Mouse (Mus musculus): ENCODE data around the gene Cabp4.
"Not testable (repeated sequence)": the region's sequence is repeated elsewhere in the genome, so short reads cannot be mapped to it uniquely, and the experiment has no call there.

Gene Cabp4

DNA sequence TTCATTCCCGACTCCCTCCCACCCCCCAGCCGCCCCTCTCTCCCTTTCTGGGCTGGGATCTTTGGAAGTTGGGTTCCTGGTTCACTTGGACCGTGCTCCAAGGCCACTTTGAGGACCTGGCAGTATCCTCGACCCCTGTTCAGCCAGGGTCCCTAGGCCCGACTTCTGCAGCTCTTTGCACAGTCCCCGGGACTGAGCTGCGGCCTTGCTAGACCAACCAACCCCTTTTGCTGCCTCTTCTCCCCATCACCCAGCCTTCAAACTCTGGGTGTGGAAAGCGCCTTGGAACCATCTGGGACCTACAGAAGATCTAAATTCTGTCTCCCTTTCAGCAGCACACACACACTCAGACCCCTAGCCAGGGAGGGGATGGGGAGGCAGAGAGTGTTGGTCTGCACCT, 5.0 kb upstream of the Cabp4 start:
- DNase-seq (ENCODE audit: inconsistent age in 2 of 2, low spot score in 1 of 2) = peak in 1 of 2 experiments; percentile 76

DNA sequence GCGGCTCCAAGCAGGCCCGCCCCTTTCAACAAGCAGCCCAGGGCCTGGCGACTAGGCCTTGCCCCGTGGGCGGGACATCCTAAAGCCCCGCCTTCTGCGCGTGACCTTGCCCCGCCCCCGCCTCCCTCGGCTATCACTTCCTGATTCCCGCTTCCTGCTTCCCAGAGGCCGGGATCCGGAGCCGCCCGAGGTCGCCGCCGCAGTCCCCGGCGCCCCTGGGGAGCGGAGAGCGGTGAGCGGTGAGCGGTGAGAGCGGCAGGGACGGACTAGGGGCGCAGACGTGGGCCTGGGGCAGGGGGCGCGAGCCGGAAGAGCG, 4.6 kb upstream of the Cabp4 start, which contains the start of gene Coro1b:
Coro1b (plus strand) TSS at position 129 of the 316 bp plus-strand sequence.
- peak; percentile 98 to 100 for DNase-seq (ENCODE audit: inconsistent age in 2 of 2, low spot score in 1 of 2)

DNA sequence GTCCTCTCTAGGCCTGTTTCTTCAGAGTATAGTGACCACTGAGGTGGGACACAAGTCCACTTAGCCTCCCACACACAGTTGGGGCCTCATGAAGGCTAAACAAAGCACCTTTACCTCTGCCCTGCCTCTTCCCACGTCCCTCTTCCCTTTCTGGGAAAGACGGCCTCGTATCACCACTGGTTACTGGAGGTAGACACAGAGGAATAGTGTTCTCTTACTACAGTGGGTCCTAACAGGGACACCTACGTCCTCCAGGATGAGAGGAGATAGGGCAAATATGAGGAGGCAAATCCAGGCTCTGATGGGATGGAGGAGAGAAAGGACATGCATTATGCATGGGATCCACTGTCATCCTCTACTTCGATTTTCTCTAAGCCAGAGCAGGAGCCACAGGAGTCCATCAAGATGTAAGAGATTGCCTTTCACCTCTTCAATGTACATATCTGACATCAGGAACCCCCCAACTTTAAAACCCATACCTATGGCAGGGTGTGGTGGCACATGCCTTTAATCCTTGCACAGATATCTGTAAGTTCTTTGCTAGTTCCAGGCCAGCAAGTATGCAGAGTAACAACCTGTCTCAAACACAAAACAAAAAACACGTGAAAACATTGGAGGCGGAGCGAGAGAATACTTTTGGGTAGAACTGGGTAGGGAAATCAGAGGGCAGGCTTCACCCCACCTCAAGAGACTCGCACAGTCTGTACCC, 4.1 kb upstream of the Cabp4 start:
- DNase-seq (ENCODE audit: inconsistent age in 2 of 2, low spot score in 1 of 2) = no peak

DNA sequence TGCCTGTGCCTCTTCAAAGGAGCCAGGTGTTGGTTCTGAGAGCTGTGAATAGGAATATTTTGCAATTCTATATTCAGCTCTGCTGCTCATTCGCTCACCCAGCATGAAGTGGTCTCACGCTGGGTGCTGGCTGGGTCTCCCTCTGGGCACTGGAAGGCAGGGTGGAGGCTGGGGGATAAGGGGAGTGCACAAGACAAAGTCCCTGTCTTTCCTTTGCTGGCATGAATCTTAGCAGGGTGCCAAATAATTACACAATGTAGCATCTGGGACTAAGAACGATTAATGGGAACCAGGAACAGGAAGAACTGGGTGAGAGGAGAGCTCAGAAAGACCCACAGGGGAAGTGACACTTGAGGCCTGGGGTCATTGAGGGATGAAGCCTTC, 3.2 kb upstream of the Cabp4 start:
- no peak for DNase-seq (ENCODE audit: inconsistent age in 2 of 2, low spot score in 1 of 2)

DNA sequence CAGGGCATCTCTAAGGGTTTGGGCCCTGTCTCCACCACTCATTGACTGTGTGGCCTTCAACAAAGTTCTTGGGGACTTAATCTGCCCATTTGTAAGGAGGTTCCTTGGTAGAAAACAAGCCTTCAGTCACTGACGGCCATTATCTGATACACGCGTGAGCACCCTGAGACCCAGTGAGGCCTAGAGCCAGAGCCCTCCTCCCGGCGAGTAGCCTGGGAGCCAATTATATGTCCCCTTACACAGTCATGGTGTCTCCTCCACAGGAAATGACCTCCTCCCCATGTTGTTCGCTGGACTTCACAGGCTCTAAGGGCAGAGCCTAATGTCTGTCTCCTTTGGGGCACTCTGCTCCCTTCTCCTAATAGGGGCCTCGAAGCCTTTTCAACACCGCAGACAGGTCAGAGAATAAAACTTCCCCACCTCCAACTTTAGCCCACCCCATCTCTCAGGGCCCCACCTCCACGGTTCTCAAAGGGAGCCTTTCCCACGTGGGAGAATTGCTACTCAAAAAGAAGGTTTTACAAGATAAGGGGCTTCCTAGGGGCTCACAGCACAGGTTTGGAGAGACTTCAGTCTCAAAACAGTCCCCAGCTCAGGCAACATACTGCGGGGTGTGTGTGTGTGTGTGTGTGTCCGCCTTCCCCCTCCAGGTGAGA, 2.7 kb upstream of the Cabp4 start:
- DNase-seq (ENCODE audit: inconsistent age in 2 of 2, low spot score in 1 of 2) = no peak

DNA sequence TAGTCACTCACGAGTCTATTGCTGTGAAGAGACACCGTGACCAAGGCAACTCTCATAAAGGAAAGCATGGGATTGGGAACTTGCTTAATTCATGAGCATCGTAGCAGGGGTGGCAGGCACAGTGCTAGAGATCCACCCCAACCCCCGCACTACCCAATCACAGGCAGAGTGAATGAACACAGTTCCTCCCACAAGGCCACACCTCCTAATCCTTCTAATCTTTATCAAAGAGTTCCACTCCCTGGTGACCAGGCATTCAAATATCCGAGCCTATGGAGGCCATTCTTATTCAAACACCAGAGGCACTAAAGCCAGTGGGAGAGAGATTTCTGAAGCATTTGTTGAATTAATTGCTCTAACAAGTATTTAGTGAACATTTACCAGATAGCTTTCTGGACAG, 2.1 kb upstream of the Cabp4 start:
- no peak for DNase-seq (ENCODE audit: inconsistent age in 2 of 2, low spot score in 1 of 2)

DNA sequence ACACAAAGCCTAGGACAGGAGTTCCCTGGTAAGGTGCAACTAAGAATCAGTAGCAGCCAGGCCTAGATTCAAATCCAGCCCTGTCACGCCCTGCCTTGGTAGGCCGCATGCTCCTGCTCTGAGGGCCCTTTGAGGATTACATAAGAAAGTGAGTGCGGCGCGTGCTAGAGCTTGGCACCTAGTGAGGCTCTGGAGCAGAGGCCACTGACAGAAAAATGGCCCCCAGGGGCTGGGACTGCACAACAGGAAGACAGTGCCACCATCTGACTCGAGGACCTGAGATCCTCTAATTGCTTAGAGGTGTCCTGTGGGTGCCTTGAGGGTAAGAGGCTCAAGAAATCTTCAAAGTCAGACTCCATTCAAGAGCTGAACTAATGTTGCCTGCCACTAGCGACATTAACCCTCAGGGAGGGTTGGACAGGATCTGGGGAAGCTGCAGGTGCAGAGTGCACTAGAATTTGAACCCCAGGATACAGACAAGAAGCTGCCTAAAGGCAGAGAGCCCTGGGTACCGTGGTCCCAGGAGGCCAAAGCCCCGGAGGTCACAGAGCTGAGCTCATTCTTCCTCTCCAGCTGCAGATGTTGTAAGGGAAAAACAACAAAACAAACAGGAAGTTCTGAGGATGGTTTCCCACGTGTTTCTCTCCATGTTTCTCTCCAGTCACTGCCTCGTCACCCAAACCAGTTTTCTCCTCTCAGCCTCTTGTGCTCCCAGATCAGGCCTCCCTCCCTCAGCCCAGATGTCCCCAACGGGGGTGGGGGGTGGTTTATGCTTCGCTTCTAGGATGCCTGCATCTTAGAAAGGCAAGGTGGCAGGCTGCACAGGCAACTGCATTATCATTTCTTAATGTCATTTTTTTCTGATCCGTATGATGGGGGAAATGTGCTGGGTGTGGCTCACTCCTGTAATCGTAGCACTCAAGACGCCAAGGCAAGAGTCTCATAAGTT, 991 bp upstream of the Cabp4 start:
- DNase-seq (ENCODE audit: inconsistent age in 2 of 2, low spot score in 1 of 2) = peak in 1 of 2 experiments; percentile 62

DNA sequence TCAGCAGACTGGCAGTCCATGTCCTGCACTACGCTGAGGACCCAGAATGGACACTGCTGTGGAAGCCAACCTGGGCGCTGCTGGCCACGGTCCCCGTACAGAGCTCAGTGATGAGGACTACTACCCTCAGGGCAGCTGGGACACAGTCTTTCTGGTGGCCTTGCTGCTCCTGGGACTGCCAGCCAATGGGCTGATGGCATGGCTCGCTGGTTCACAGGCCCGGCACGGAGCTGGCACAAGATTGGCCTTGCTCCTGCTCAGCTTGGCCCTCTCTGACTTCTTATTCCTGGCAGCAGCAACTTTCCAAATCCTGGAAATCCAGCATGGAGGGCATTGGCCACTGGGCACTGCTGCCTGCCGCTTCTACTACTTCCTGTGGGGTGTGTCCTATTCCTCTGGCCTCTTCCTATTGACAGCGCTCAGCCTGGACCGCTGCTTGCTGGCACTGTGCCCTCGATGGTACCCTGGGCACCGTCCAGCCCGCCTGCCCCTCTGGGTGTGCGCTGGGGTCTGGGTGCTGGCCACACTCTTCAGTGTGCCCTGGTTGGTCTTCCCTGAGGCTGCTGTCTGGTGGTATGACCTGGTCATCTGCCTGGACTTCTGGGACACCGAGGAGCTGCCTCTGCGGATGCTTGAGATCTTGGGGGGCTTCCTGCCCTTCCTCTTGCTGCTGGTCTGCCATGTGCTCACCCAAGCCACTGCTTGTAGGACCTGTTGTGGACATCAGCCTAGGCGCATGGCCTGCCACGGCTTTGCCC, 1.2 kb downstream of the Cabp4 start:
- no peak for DNase-seq (ENCODE audit: inconsistent age in 2 of 2, low spot score in 1 of 2)

DNA sequence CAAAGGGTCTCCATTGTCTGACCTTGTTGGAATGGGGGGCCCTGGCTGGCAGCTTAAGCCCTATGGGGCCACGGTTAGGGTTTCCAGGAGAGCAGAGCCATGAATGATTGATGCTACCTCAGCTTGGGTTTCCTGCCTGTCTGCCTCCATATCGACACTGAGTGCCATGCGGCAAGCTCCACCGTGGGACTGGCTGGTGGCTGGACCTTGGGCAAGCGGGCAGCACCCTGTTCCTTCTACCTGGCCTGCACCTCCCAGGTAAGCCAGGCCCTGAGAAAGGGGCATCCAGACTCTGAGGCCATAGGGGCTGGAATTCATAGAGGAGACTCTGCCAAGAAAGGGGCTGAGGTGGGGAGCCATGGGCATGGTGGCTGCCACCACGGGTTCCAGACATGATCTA, 3.7 kb downstream of the Cabp4 start:
- no peak for DNase-seq (ENCODE audit: inconsistent age in 2 of 2, low spot score in 1 of 2)

DNA sequence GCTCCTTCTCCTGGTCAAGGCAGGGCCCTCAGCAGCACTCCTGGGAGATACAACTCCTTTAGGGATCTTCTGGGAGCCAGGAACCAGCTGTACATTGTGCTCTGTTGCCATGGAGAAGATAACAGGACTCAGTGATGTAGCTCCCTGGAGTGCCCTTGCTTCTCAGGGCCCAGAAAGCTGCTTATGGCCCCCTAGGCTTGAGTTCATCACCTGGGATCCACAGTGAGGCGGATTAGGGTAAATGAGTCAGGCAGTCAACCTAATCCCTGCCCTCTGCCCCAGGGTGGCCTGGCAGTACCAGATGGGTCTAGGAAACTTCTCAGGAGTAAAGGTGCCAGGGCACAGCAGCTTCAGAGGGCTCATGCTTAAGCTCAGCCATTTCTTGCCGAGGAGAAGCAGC, 4.4 kb downstream of the Cabp4 start, which contains the start of gene Gpr152:
Gpr152 (plus strand) TSS at position 342 of the 400 bp plus-strand sequence.
- DNase-seq (ENCODE audit: inconsistent age in 2 of 2, low spot score in 1 of 2) = no peak

DNA sequence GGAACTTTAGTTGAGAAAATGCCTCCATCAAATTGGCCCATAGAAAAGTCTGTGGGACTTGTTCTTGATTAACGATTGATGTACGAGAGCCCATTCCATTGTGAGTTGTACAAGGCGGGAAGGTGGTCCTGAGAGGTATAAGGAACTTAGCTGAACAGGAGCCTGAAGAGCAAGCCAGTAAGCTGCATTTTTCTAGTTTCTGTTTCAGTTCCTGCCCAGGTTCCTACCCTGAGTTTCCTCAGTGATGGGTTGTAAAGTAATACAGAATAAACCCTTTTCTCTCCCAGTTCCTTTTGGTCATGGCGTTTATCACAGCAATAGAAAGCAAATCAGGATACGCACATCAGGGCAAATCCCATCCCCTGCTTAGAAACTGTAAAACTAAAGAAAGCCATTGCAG, 5.9 kb downstream of the Cabp4 start:
- DNase-seq (ENCODE audit: inconsistent age in 2 of 2, low spot score in 1 of 2) = no peak

DNA sequence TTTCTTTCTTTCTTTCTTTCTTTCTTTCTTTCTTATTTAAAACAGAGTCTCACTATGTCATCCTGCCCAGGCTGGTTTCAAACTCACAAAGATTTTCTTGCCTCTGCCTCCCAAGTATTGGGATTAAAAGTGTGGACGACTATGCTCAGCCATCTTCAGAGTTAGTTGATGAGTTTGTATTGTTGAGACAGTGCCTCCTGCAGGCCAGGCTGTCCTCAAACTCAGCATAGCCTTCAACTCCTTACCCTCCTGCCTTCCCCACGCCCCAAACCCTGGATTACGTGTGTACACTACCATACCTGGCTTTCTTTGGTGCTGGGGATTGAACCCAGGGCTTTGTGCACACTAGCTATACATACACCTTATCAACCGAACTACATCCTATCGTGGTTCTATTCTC, 7.4 kb downstream of the Cabp4 start:
- DNase-seq (ENCODE audit: inconsistent age in 2 of 2, low spot score in 1 of 2) = no peak

DNA sequence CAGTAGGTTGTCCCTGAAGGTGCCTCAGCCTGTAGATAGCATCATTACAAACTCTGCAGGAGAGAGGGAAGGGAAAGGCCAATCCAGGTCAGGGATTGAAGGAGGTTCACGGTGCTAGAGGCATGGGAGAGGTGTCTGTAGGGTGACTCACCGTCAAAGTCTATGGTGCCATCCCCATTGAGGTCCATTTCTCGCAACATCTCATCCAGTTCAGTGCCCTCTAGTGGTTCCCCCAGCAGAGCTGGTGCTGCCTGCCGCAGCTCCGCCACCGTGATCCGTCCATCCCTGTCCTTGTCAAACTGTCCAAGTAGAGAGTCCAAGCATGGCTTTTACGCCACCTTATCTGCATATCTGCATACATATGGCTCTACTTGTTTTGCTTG, 7.9 kb downstream of the Cabp4 start:
- DNase-seq (ENCODE audit: inconsistent age in 2 of 2, low spot score in 1 of 2) = peak in 1 of 2 experiments; percentile 82

DNA sequence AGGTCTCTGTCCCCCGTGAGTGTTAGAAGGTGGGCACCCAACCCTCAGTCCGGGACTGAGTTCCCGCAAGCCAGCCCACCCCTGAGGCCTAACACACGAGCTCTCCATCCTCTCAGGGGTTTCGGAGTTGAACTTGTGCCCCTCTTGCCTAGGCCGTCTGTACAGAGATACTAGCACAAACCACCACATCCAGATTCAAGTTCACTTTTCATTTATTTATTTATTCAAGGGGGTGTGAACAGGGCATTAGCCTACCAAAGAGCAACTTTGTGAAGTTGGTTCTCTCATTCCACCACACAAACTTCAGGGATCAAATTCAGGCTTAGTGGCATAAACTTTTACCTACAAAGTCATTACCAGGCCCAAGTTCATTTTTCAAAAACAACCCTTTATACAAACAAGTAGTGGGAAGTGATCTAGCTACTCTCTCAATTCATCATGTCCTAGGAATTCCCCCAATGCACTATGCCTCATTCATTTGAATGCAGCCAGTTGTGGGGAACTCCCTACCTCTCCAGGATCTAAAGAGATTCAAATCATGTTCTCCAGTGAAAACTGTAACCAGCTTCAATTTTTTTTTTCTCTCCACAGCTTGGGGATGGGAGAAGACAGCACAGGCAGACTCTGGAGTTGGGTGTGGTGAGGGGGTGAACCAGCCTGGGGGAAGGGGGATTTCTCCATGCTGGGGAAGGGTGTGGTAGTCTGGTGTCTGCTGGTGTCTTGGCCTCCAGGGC, 8.4 kb downstream of the Cabp4 start:
- not testable (repeated sequence) for DNase-seq (ENCODE audit: inconsistent age in 2 of 2, low spot score in 1 of 2)

DNA sequence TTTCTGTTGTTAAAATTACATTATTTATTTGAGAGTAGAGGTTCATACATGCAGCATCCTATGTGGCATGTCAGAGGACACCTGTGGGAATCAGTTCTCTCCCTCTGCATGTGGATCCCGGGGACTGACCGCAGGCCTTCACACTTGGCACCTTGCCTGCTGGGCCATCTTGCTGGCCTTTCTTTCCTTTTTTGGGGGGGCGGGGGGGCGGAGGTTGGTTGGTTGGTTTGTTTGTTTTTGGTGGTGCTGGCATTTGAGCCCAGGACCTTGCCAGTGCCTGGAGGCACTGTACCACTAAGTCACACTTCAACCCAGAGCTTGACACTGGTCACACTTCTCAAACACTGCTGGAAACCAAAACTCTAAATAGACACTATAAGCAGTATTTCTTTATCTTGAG, 9.5 kb downstream of the Cabp4 start:
- no peak for DNase-seq (ENCODE audit: inconsistent age in 2 of 2, low spot score in 1 of 2)

DNA sequence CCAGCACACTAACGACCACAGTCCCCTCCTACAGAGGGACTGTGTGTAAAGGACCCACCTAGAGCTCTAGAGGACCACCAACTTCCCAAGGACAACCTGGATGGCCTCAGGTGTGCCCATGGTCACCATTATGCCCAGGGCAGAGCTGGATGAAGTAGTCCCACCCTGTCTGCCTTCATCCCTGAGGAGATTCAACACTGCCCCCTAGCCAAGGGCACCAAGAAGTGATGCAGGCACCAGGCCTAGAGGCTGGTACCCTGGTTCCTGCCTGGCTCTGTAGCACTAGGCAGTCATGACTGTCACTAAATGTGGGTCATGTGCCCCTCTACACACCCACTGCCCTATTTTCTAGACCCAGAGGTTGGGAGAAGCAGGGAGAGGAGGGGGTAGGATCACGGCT, 12.1 kb downstream of the Cabp4 start:
- peak in 1 of 2 experiments; percentile 57 for DNase-seq (ENCODE audit: inconsistent age in 2 of 2, low spot score in 1 of 2)

DNA sequence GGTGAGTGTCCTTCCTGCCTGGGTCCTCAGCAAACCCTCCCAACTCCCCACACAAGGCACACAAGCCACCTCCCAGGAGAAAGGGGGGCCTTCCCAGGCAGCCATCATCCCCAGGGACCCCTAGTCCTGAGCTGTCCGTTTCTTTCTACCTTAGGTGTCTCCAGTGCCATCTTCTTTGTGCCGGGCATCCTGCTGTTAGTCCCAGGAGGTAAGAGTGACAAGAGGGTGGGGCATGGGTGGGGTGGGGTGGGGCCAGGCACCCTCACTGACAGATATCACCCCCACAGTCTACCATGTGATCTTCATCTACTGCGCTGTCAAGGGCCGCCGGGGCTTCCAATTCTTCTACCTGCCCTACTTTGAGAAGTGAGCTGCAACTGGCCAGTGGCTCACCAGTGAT, 12.8 kb downstream of the Cabp4 start:
- no peak for DNase-seq (ENCODE audit: inconsistent age in 2 of 2, low spot score in 1 of 2)

DNA sequence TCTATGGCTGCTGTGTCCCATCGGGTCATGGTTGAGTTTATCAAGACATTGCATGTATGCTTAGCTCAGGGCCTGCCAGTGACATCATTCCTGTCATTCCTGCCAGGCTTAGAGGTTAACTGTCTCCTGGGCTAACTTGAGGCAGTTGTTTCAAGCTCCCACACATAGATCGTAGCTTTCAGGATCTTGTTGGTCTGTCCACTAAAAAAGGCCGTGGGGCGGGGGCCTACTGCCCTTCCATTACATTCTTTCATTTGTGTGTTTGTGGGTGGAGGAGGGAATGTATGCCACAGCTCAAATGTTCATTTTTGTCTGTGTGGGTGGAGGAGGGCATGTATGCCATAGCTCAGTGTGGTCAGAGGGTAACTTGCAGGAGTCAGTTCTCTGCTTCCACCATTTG, 13.7 kb downstream of the Cabp4 start:
- no peak for DNase-seq (ENCODE audit: inconsistent age in 2 of 2, low spot score in 1 of 2)

DNA sequence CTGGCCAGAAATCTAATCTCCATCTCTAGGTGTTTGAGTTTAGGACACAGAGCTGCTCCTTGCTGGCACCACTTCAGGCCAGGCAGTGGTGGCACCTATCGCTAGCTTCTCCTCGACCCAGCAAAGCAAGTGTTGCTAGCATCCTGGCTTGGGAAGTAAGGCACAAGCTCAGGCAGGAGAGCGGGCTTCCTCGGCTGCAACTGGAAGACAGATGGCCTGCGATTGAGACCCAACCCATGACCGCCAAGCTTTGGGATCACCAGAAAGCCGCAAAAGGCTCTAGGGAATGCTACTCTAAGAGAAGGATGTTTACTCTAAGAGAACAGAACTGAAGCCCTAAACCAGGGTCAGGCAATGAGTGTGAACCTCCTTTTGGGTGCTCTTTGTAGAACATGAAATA, 14.4 kb downstream of the Cabp4 start:
- no peak for DNase-seq (ENCODE audit: inconsistent age in 2 of 2, low spot score in 1 of 2)

DNA sequence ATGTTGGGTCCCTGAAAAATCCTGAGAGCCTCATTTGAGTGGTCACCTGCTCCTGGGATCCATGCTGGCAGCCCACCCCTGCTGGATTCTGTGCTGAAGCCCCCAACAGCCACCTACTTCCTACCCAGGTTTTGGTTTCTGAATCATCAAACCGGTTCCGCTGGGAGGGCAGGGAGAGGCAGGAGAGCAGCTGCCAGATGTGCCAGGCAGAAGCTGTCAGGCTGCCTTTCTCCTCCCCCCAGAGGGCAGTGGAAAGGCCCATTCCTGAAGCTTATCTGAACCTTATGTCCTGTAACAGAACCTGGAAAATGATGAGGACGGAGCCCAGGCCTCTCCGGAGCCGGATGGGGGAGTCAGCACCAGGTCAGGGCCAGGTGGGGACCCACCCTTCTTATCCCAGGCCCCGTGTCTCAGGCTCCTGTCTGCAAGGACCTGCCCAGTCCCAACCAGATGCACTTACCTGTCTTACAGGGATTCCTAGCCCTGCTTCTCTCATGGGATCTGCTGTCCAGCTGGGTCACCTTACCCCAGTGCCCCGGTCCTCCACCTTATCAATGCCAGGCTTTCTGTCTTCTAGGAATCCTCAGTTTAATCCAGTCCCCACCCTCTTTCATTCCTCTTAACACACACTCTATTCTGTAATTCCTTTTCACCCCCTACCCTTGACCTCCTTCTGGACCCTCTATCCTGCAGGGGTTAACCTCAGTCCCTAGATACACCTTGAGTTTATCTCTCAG, 16.9 kb downstream of the Cabp4 start:
- peak in 1 of 2 experiments; percentile 70 for DNase-seq (ENCODE audit: inconsistent age in 2 of 2, low spot score in 1 of 2)
